Mouse (Mus musculus): ENCODE measurements at regions not wholly inside any gene's neighbourhood (a gene's known extent, or its start where the extent isn't known, plus 50 kb on each side); places are given as distances from the start of the nearest gene placed in this dataset.

DNA sequence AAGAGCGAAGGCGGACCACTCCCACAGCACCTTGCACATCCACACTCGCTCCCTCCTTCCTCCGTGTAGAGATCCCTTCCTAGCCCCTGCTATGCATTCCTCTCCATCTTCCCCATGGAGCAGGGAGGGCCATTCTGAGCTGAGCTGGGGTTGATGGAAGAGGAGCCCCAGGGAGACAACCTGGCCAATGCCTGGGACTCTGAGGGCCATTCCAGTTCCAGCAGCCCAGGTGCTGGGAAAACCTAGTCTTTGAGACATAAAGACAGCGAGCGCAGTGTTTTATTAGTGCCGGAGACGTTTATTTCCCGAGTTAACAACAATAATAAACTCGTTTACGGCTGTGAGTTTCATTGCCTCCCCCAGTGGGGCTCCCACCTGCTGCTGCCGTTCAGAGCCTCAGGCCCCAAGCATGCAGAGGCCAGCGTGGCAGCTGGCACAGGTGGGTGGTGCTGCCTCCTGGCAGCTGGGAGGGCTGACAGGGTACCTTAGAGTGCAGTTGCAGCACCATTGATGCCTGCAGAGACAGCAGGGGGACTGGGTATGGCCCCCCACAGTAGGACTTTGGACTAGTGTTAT lies 287.4 kb upstream of the Tle3 start:
- Histone ChIP-seq H3K27me3 (ENCODE audit: insufficient read depth, low read length) (no peaks in the 10 kb centered on the region; the same call in 1 of the 2 replicates), H3K36me3 (replicated peaks) (no peaks in the 10 kb centered on the region), H3K9me3 (replicated peaks) (no peaks in the 10 kb centered on the region), H3K4me1 (ENCODE audit: insufficient read depth, low read depth, low read length) (no peaks in the 10 kb centered on the region), H3K4me3 (ENCODE audit: low read depth, low read length) (no peak overlapping the region)
- DNase-seq (ENCODE audit: low spot score) (no peak), ATAC-seq (ENCODE audit: extremely low read depth, insufficient number of reproducible peaks, low FRiP score, poor library complexity, severe bottlenecking) (no peak)
- TF ChIP-seq GATA1 (IDR thresholded peaks at IDR 0.05; ENCODE audit: borderline replicate concordance, low read length), result no peak
- TF ChIP-seq TAL1 (conservative IDR thresholded peaks at IDR 0.05; ENCODE audit: low read depth, low read length), result no peak
- TF ChIP-seq POLR2AphosphoS5 (IDR thresholded peaks at IDR 0.05; ENCODE audit: insufficient replicate concordance, low read depth, low read length), result no peak
- TF ChIP-seq GATA2 (IDR thresholded peaks at IDR 0.05; ENCODE audit: borderline replicate concordance, low read depth, low read length), result no peak
- TF ChIP-seq CTCF (IDR thresholded peaks at IDR 0.05; ENCODE audit: low read depth, low read length), result no peak

GRCm38 (mm10) chr9:61087035-61087434 lies 285.1 kb upstream of the Tle3 start:
- no peaks in the 10 kb centered on the region for H3K9me3 ChIP-seq (replicated peaks)
- DNase-seq (ENCODE audit: low spot score) (no peak), ATAC-seq (ENCODE audit: extremely low read depth, insufficient number of reproducible peaks, low FRiP score, poor library complexity, severe bottlenecking) (no peak)
- no peak overlapping the region for H3K4me3 ChIP-seq (ENCODE audit: low read depth, low read length)
- no peaks in the 10 kb centered on the region for H3K4me1 ChIP-seq (ENCODE audit: insufficient read depth, low read depth, low read length)
- no peaks in the 10 kb centered on the region for H3K36me3 ChIP-seq (replicated peaks)
- H3K27me3 ChIP-seq (ENCODE audit: insufficient read depth, low read length), result no peaks in the 10 kb centered on the region
- TF ChIP-seq GATA1 (IDR thresholded peaks at IDR 0.05; ENCODE audit: borderline replicate concordance, low read length) (no peak), CTCF (IDR thresholded peaks at IDR 0.05; ENCODE audit: low read depth, low read length) (no peak), POLR2AphosphoS5 (IDR thresholded peaks at IDR 0.05; ENCODE audit: insufficient replicate concordance, low read depth, low read length) (no peak), GATA2 (IDR thresholded peaks at IDR 0.05; ENCODE audit: borderline replicate concordance, low read depth, low read length) (no peak), TAL1 (conservative IDR thresholded peaks at IDR 0.05; ENCODE audit: low read depth, low read length) (no peak)

GRCm38 (mm10) chr9:61089066-61089686 lies 283.0 kb upstream of the Tle3 start:
- no peak overlapping the region for H3K4me3 ChIP-seq (ENCODE audit: low read depth, low read length)
- no peak for TF ChIP-seq CTCF (IDR thresholded peaks at IDR 0.05; ENCODE audit: low read depth, low read length)
- TF ChIP-seq TAL1 (conservative IDR thresholded peaks at IDR 0.05; ENCODE audit: low read depth, low read length), result no peak
- no peak for TF ChIP-seq POLR2AphosphoS5 (IDR thresholded peaks at IDR 0.05; ENCODE audit: insufficient replicate concordance, low read depth, low read length)
- no peak for TF ChIP-seq GATA2 (IDR thresholded peaks at IDR 0.05; ENCODE audit: borderline replicate concordance, low read depth, low read length)
- no peak for TF ChIP-seq GATA1 (IDR thresholded peaks at IDR 0.05; ENCODE audit: borderline replicate concordance, low read length)
- no peaks in the 10 kb centered on the region for H3K4me1 ChIP-seq (ENCODE audit: insufficient read depth, low read depth, low read length)
- H3K27me3 ChIP-seq (ENCODE audit: insufficient read depth, low read length), result no peaks in the 10 kb centered on the region
- no peaks in the 10 kb centered on the region for H3K9me3 ChIP-seq (replicated peaks)
- DNase-seq (ENCODE audit: low spot score), result no peak
- no peak for ATAC-seq (ENCODE audit: extremely low read depth, insufficient number of reproducible peaks, low FRiP score, poor library complexity, severe bottlenecking)
- H3K36me3 ChIP-seq (replicated peaks), result no peaks in the 10 kb centered on the region

GRCm38 (mm10) chr9:61091036-61091435 lies 281.1 kb upstream of the Tle3 start:
- DNase-seq (ENCODE audit: low spot score) (no peak), ATAC-seq (ENCODE audit: extremely low read depth, insufficient number of reproducible peaks, low FRiP score, poor library complexity, severe bottlenecking) (no peak)
- no peak overlapping the region for H3K4me3 ChIP-seq (ENCODE audit: low read depth, low read length)
- H3K4me1 ChIP-seq (ENCODE audit: insufficient read depth, low read depth, low read length), result no peaks in the 10 kb centered on the region
- H3K27me3 ChIP-seq (ENCODE audit: insufficient read depth, low read length), result no peaks in the 10 kb centered on the region
- H3K9me3 ChIP-seq (replicated peaks), result no peaks in the 10 kb centered on the region
- TF ChIP-seq CTCF (IDR thresholded peaks at IDR 0.05; ENCODE audit: low read depth, low read length) (no peak), GATA2 (IDR thresholded peaks at IDR 0.05; ENCODE audit: borderline replicate concordance, low read depth, low read length) (no peak), POLR2AphosphoS5 (IDR thresholded peaks at IDR 0.05; ENCODE audit: insufficient replicate concordance, low read depth, low read length) (no peak), GATA1 (IDR thresholded peaks at IDR 0.05; ENCODE audit: borderline replicate concordance, low read length) (no peak), TAL1 (conservative IDR thresholded peaks at IDR 0.05; ENCODE audit: low read depth, low read length) (no peak)
- H3K36me3 ChIP-seq (replicated peaks), result no peaks in the 10 kb centered on the region

DNA sequence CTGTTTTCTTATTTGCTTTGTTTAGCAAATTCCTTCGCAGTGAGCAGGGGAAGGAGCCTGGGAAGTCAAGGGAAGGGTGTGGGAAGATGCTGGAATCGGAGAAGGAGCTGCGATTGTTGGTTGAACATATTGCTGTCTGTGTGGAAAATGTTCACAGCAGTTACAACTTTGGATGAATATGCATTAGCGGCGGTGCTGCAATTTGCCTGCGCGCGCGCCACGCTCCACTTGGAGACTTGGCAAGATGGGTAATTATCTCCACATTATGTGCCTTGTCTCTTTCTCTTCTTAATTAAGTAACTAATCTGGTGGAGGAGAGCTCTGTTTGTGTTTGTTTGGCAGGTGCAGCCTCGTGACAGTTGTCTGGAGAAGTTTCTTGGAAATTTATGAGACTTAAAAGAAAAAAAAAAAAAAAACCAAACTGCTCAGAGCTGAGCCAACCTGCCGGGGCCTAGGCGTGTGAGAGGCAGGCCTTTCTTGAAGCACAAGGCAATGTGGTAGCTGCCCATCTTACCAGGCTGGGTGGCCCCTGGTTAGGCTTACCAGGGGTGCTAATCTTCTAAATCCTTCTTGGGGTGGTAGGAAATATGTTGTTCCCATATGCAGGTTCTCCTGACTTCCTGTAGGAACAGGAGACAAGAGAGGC lies 279.2 kb upstream of the Tle3 start:
- no peak overlapping the region for H3K4me3 ChIP-seq (ENCODE audit: low read depth, low read length)
- ATAC-seq (ENCODE audit: extremely low read depth, insufficient number of reproducible peaks, low FRiP score, poor library complexity, severe bottlenecking), result no peak
- H3K27me3 ChIP-seq (ENCODE audit: insufficient read depth, low read length), result no peaks in the 10 kb centered on the region
- no peak for TF ChIP-seq GATA1 (IDR thresholded peaks at IDR 0.05; ENCODE audit: borderline replicate concordance, low read length)
- TF ChIP-seq GATA2 (IDR thresholded peaks at IDR 0.05; ENCODE audit: borderline replicate concordance, low read depth, low read length), result no peak
- no peak for TF ChIP-seq TAL1 (conservative IDR thresholded peaks at IDR 0.05; ENCODE audit: low read depth, low read length)
- no peak for TF ChIP-seq CTCF (IDR thresholded peaks at IDR 0.05; ENCODE audit: low read depth, low read length)
- TF ChIP-seq POLR2AphosphoS5 (IDR thresholded peaks at IDR 0.05; ENCODE audit: insufficient replicate concordance, low read depth, low read length), result no peak
- H3K36me3 ChIP-seq (replicated peaks), result no peaks in the 10 kb centered on the region
- H3K9me3 ChIP-seq (replicated peaks), result no peaks in the 10 kb centered on the region
- no peaks in the 10 kb centered on the region for H3K4me1 ChIP-seq (ENCODE audit: insufficient read depth, low read depth, low read length)
- DNase-seq (ENCODE audit: low spot score), result no peak

GRCm38 (mm10) chr9:61095069-61095775 lies 276.9 kb upstream of the Tle3 start:
- H3K4me3 ChIP-seq (ENCODE audit: low read depth, low read length), result no peak overlapping the region
- no peak for DNase-seq (ENCODE audit: low spot score)
- H3K36me3 ChIP-seq (replicated peaks), result no peaks in the 10 kb centered on the region
- no peaks in the 10 kb centered on the region for H3K4me1 ChIP-seq (ENCODE audit: insufficient read depth, low read depth, low read length)
- H3K27me3 ChIP-seq (ENCODE audit: insufficient read depth, low read length), result no peaks in the 10 kb centered on the region
- no peaks in the 10 kb centered on the region for H3K9me3 ChIP-seq (replicated peaks)
- TF ChIP-seq GATA1 (IDR thresholded peaks at IDR 0.05; ENCODE audit: borderline replicate concordance, low read length) (no peak), POLR2AphosphoS5 (IDR thresholded peaks at IDR 0.05; ENCODE audit: insufficient replicate concordance, low read depth, low read length) (no peak), CTCF (IDR thresholded peaks at IDR 0.05; ENCODE audit: low read depth, low read length) (no peak), GATA2 (IDR thresholded peaks at IDR 0.05; ENCODE audit: borderline replicate concordance, low read depth, low read length) (no peak), TAL1 (conservative IDR thresholded peaks at IDR 0.05; ENCODE audit: low read depth, low read length) (no peak)
- no peak for ATAC-seq (ENCODE audit: extremely low read depth, insufficient number of reproducible peaks, low FRiP score, poor library complexity, severe bottlenecking)
